Mouse (Mus musculus) heart, adult 10 weeks (tissue): ENCODE results near the gene Vmn1r152. TPM values are rescaled to one million over a fixed set of nuclear protein-coding genes. Genes with fewer than 3 reads are reported as not detected.

ENCODE experiments used
- polyA plus RNA-seq: library from polyadenylated mRNA; stranded (reverse); fragments of 350-450 nt; fragmentation: Illumina TruSeq; extraction: RNeasy Lipid Tissue Mini Kit (QIAGEN cat#74804); gene quantifications from one replicate; pipeline ENCODE4 v1.2.3, GENCODE M21; 2014; ENCODE audit warnings: low read depth, low replicate concordance

Gene Vmn1r152
- not detected for polyA plus RNA-seq

GRCm38 (mm10) chr7:22522667-22523066 is at the start of gene Vmn1r152:
Vmn1r152 (plus strand) TSS chr7:22522967.

GRCm38 (mm10) chr7:22499578-22499977 is 23.2 kb upstream of the Vmn1r152 start, which contains the start of gene Vmn1r151:
Vmn1r151 (minus strand) TSS chr7:22499678.

GRCm38 (mm10) chr7:22534787-22535186 is 12.0 kb downstream of the Vmn1r152 start, which contains the start of gene Gm8677:
Gm8677 (minus strand) TSS chr7:22534887.

GRCm38 (mm10) chr7:22565243-22565642 is 42.5 kb downstream of the Vmn1r152 start, which contains the start of gene Gm4201:
Gm4201 (minus strand) TSS chr7:22565343.

Other genes starting within 250 kb of the Vmn1r152 start
- not detected for gene Gm4187, start 193.2 kb upstream of the Vmn1r152 start, polyA plus RNA-seq
- not detected for gene Gm8660, start 151.9 kb upstream of the Vmn1r152 start, polyA plus RNA-seq
- not detected for gene Vmn1r148, start 109.4 kb upstream of the Vmn1r152 start, polyA plus RNA-seq
- not detected for gene Vmn1r149, start 84.7 kb upstream of the Vmn1r152 start, polyA plus RNA-seq
- gene Gm10665, start 58.9 kb upstream of the Vmn1r152 start, polyA plus RNA-seq = not detected
- not detected for gene Vmn1r151, start 23.3 kb upstream of the Vmn1r152 start, polyA plus RNA-seq
- gene Gm8677, start 11.9 kb downstream of the Vmn1r152 start, polyA plus RNA-seq = not detected
- not detected for gene Gm4201, start 42.4 kb downstream of the Vmn1r152 start, polyA plus RNA-seq
- not detected for gene Gm4565, start 65.2 kb downstream of the Vmn1r152 start, polyA plus RNA-seq
- not detected for gene Vmn1r155, start 135.1 kb downstream of the Vmn1r152 start, polyA plus RNA-seq
- gene Gm8693, start 169.3 kb downstream of the Vmn1r152 start, polyA plus RNA-seq = not detected
- gene Gm4567, start 196.7 kb downstream of the Vmn1r152 start, polyA plus RNA-seq = not detected
- gene Vmn1r157, start 238.7 kb downstream of the Vmn1r152 start, polyA plus RNA-seq = not detected